Mouse (Mus musculus) thymus, adult 2 months (tissue): ENCODE data around the gene Cenpu.

Experiments
- CTCF ChIP-seq: fragments of 200-500 bp; IDR thresholded peaks from 2 replicates; pipeline ENCODE4 v1.5.1; 2012; ENCODE audit warnings: mild to moderate bottlenecking, control low read depth, low read length, moderate library complexity, borderline replicate concordance; ENCODE audit not compliant: control insufficient read depth, poor library complexity, insufficient read depth; ENCODE audit errors: extremely low read depth
- POLR2A ChIP-seq: fragments of 200-500 bp; IDR thresholded peaks from 2 replicates; pipeline ENCODE4 v1.6.1; 2012; ENCODE audit warnings: mild to moderate bottlenecking, low read length, control low read depth, moderate library complexity; ENCODE audit not compliant: control insufficient read depth, poor library complexity, insufficient read depth; ENCODE audit errors: extremely low read depth

DNA sequence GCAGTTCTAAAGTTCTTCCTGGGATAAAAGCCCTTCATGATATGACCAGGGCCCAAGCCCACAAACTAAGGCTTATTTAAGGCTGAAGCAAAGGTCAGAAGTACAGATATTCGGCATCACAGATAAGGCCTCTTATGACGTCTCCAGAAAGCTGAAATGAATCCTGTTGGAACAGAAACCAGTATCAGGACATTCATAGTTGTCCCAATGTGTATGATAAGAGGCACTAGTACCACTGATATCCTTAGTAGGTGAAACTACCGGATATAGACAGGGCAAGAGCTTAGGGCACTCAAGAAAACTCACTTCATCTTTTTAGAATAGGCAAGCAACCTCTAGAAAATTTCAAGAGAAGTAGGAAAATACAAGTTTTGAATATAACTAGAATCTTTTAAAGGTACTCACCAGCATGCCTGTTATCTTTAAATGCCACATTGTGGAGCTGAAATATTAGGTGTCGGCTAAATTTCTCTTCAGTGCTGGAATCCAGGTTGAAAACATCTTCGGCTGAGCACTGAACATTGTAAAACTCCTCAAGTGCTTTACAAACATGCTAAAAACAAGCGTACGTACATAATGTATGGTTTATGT, 47.6 kb downstream of the Cenpu start:
- TF ChIP-seq POLR2A: no peak
- no peak for TF ChIP-seq CTCF
